Mouse (Mus musculus): Measurements from ENCODE around the gene Ganc. TPM values are rescaled to one million over a fixed set of nuclear protein-coding genes. Genes with fewer than 3 reads are reported as not detected.

The Ganc gene
- polyA plus RNA-seq, 1 experiment from 2014 or later = 8.7 TPM

DNA sequence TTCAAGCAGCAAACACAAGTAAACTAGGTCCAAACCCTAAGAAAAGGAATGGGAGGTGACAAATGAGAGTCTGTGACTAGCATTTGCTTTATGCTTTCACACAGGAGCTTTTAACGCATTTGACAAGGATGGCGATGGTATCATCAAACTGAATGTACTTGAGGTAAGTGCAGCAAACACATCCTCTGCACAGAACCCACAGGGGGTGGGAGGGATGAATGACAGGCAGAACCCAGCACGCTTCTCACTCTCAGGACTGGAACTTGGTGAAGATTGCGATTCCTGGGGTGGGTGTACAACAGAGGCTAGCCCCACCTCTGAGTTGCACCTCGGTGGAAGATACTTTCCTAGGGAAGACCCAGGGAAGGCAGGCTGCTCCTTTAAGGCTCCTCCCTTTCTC, 100.3 kb downstream of the Ganc start:
- 80% methylated on average over 5 of the region's 5 CpGs for WGBS

More for the DNA sequence above, 100.3 kb downstream of the Ganc start:
- H3K4me2 ChIP-seq (replicated peaks) = no peak overlapping the region
- no peaks in the 10 kb centered on the region for H3K4me1 ChIP-seq (replicated peaks; ENCODE audit: control insufficient read depth, insufficient read depth, low read length)
- no peaks in the 10 kb centered on the region for H3K9me3 ChIP-seq (ENCODE audit: control insufficient read depth, low read length)
- H3K4me3 ChIP-seq (replicated peaks; ENCODE audit: low read length) = no peak overlapping the region
- DNase-seq (ENCODE audit: low spot score) = no peak
- no peak for ATAC-seq (ENCODE audit: low FRiP score)
- no peak overlapping the region for H3K27ac ChIP-seq
- H3K36me3 ChIP-seq (replicated peaks; ENCODE audit: control insufficient read depth, insufficient read depth) = peaks cover 35% of the 10 kb centered on the region
- no peak overlapping the region for H3K9ac ChIP-seq
- H3K27me3 ChIP-seq (ENCODE audit: control insufficient read depth, insufficient read depth, low read length) = no peaks in the 10 kb centered on the region

Other genes starting within 250 kb of the Ganc start
- gene Ehd4, start 249.3 kb upstream of the Ganc start, polyA plus RNA-seq (2014; fragmentation: Nextera tagmentation; extraction: Ambion mirVana) = 13.9 and 15.8 TPM in 2 replicates
- 4.7 and 5.2 TPM in 2 replicates for gene Pla2g4e, start 158.6 kb upstream of the Ganc start, polyA plus RNA-seq (2014; fragmentation: Nextera tagmentation; extraction: Ambion mirVana)
- gene Pla2g4d, start 114.7 kb upstream of the Ganc start, polyA plus RNA-seq (2014; fragmentation: Nextera tagmentation; extraction: Ambion mirVana) = 0.07 TPM in 1 of 2 replicates, not detected in the other
- not detected in 2 replicates for gene Pla2g4f, start 89.7 kb upstream of the Ganc start, polyA plus RNA-seq (2014; fragmentation: Nextera tagmentation; extraction: Ambion mirVana)
- 48.3 and 49.9 TPM in 2 replicates for gene Vps39, start 50.8 kb upstream of the Ganc start, polyA plus RNA-seq (2014; fragmentation: Nextera tagmentation; extraction: Ambion mirVana)
- 8.9 and 10.6 TPM in 2 replicates for gene Tmem87a, start 217 bp downstream of the Ganc start, polyA plus RNA-seq (2014; fragmentation: Nextera tagmentation; extraction: Ambion mirVana)
- gene Capn3, start 52.1 kb downstream of the Ganc start, polyA plus RNA-seq (2014; fragmentation: Nextera tagmentation; extraction: Ambion mirVana) = 0.64 and 1.7 TPM in 2 replicates
- 46.4 and 48.0 TPM in 2 replicates for gene Zfp106, start 159.9 kb downstream of the Ganc start, polyA plus RNA-seq (2014; fragmentation: Nextera tagmentation; extraction: Ambion mirVana)
- 17.3 and 18.9 TPM in 2 replicates for gene Snap23, start 163.8 kb downstream of the Ganc start, polyA plus RNA-seq (2014; fragmentation: Nextera tagmentation; extraction: Ambion mirVana)
- gene Haus2, start 205.5 kb downstream of the Ganc start, polyA plus RNA-seq (2014; fragmentation: Nextera tagmentation; extraction: Ambion mirVana) = 25.3 and 28.7 TPM in 2 replicates
- gene Lrrc57, start 205.6 kb downstream of the Ganc start, polyA plus RNA-seq (2014; fragmentation: Nextera tagmentation; extraction: Ambion mirVana) = 30.8 and 31.4 TPM in 2 replicates
- 4.7 and 7.0 TPM in 2 replicates for gene Stard9, start 225.2 kb downstream of the Ganc start, polyA plus RNA-seq (2014; fragmentation: Nextera tagmentation; extraction: Ambion mirVana)

All from hindbrain, embryonic 14.5 days (tissue).